Mouse (Mus musculus) embryonic facial prominence, embryonic 15.5 days (tissue): ENCODE data around the gene Acp6. TPM values are rescaled to one million over a fixed set of nuclear protein-coding genes. Genes with fewer than 3 reads are reported as not detected.

ENCODE experiments used
- ATAC-seq: fragments of 200-750 bp; cut with Nextera tagmentation; 2 replicates; pipeline ENCODE4 v1.8.0; 2017; ENCODE audit warnings: low read depth, moderate TSS enrichment; ENCODE audit not compliant: insufficient number of reproducible peaks, low FRiP score, low TSS enrichment
- H3K27ac ChIP-seq: fragments of 300-500 bp; sonication (generic); replicated peaks from 2 replicates; pipeline ENCODE4 v1.5.1; 2015; ENCODE audit warnings: mild to moderate bottlenecking, inconsistent platforms
- H3K27me3 ChIP-seq: fragments of 300-500 bp; sonication (generic); 2 replicates; pipeline ENCODE4 v1.6.1; 2015; ENCODE audit warnings: inconsistent platforms
- H3K36me3 ChIP-seq: fragments of 300-500 bp; sonication (generic); 2 replicates; pipeline ENCODE4 v1.6.1; 2015; ENCODE audit warnings: mild to moderate bottlenecking, inconsistent platforms
- H3K4me1 ChIP-seq: fragments of 300-500 bp; sonication (generic); 2 replicates; pipeline ENCODE4 v1.6.1; 2015; ENCODE audit warnings: inconsistent platforms
- H3K4me2 ChIP-seq: fragments of 300-500 bp; sonication (generic); replicated peaks from 2 replicates; pipeline ENCODE4 v1.6.1; 2015; ENCODE audit warnings: mild to moderate bottlenecking, inconsistent platforms
- H3K4me3 ChIP-seq: fragments of 300-500 bp; sonication (generic); replicated peaks from 2 replicates; pipeline ENCODE4 v1.5.1; 2015; ENCODE audit warnings: mild to moderate bottlenecking, inconsistent platforms
- H3K9ac ChIP-seq: fragments of 300-500 bp; sonication (generic); 2 replicates; pipeline ENCODE4 v1.6.1; 2015; ENCODE audit warnings: inconsistent platforms
- H3K9me3 ChIP-seq: fragments of 300-500 bp; sonication (generic); replicated peaks from 2 replicates; pipeline ENCODE4 v1.6.1; 2016; ENCODE audit warnings: inconsistent platforms
- WGBS: fragments of 180-500 bp; shearing (Covaris S2); methylation state at CpG from one replicate; pipeline ENCODE4 v1.1.7; 2015; 5-methylcytosine and 5-hydroxymethylcytosine counted together
- polyA plus RNA-seq: library from polyadenylated mRNA; unstranded; fragments of >200 nt; fragmentation: Nextera tagmentation; extraction: Ambion mirVana; gene quantifications from 2 replicates; pipeline ENCODE4 v1.2.1, GENCODE M21; 2015

Gene Acp6
- polyA plus RNA-seq, 1 experiment from 2014 or later: 53.9 TPM

- Histone ChIP-seq H3K27ac (no peak overlapping the region), H3K4me1 (peaks cover 31% of the 10 kb centered on the region), H3K4me3 (no peak overlapping the region), H3K9me3 (no peaks in the 10 kb centered on the region), H3K4me2 (no peak overlapping the region), H3K27me3 (no peaks in the 10 kb centered on the region), H3K9ac (no peak overlapping the region), H3K36me3 (peaks cover 23% of the 10 kb centered on the region)
- ATAC-seq: no peak
- WGBS: 72% methylated on average over 5 of the region's 5 CpGs
Measured at GRCm38 (mm10) chr3:97225231-97225630, 66.7 kb downstream of the Acp6 start.

GRCm38 (mm10) chr3:97226719-97227118 is 68.1 kb downstream of the Acp6 start:
- Histone ChIP-seq H3K4me1 (peaks cover 31% of the 10 kb centered on the region), H3K4me2 (peak overlapping the region; percentile 72), H3K36me3 (peaks cover 9% of the 10 kb centered on the region), H3K27me3 (no peaks in the 10 kb centered on the region), H3K9ac (peak overlapping the region; percentile 93), H3K4me3 (peak overlapping the region; percentile 79), H3K27ac (peak overlapping the region; percentile 89), H3K9me3 (no peaks in the 10 kb centered on the region)
- no peak for ATAC-seq
- WGBS: under 1% methylated on average over 18 of the region's 18 CpGs

Other genes with a start within 250 kb of the Acp6 start
- 0.03 and 0.07 TPM in 2 replicates for gene Gja8, start 232.8 kb upstream of the Acp6 start, polyA plus RNA-seq
- gene Bcl9, start 139.1 kb downstream of the Acp6 start, polyA plus RNA-seq: 60.6 and 68.2 TPM in 2 replicates